Mouse (Mus musculus): ENCODE measurements around the gene Tbx19. TPM values are rescaled to one million over a fixed set of nuclear protein-coding genes. Genes with fewer than 3 reads are reported as not detected.

The Tbx19 gene
- polyA plus RNA-seq, 1 experiment from 2014 or later, result 0.53 TPM

GRCm38 (mm10) chr1:165133858-165134257, 26.7 kb downstream of the Tbx19 start:
- 51% methylated on average over 2 of the region's 2 CpGs for WGBS
- Histone ChIP-seq H3K4me3 (ENCODE audit: low read length) (no peak overlapping the region), H3K4me1 (ENCODE audit: control insufficient read depth, insufficient read depth, low read length) (peaks cover 3% of the 10 kb centered on the region; the same call in 1 of the 2 replicates), H3K27ac (ENCODE audit: low read length) (no peak overlapping the region), H3K9ac (ENCODE audit: low read length) (no peak overlapping the region), H3K9me3 (replicated peaks; ENCODE audit: control insufficient read depth, low read length) (no peaks in the 10 kb centered on the region), H3K27me3 (ENCODE audit: control insufficient read depth, insufficient read depth, low read length) (no peaks in the 10 kb centered on the region), H3K36me3 (ENCODE audit: control insufficient read depth, insufficient read depth) (no peaks in the 10 kb centered on the region), H3K4me2 (ENCODE audit: low read depth, low read length) (no peak overlapping the region)
- no peak for ATAC-seq (replicated peaks; ENCODE audit: extremely low read depth, insufficient read depth, low FRiP score)

- H3K4me2 ChIP-seq (ENCODE audit: low read depth, low read length), result no peak overlapping the region
- no peak for ATAC-seq (replicated peaks; ENCODE audit: extremely low read depth, insufficient read depth, low FRiP score)
- no peaks in the 10 kb centered on the region for H3K27me3 ChIP-seq (ENCODE audit: control insufficient read depth, insufficient read depth, low read length)
- H3K27ac ChIP-seq (ENCODE audit: low read length), result no peak overlapping the region
- H3K9me3 ChIP-seq (replicated peaks; ENCODE audit: control insufficient read depth, low read length), result no peaks in the 10 kb centered on the region
- peaks cover 3% of the 10 kb centered on the region; the same call in 1 of the 2 replicates for H3K4me1 ChIP-seq (ENCODE audit: control insufficient read depth, insufficient read depth, low read length)
- WGBS, result 67% methylated on average over 5 of the region's 5 CpGs
- no peak overlapping the region for H3K4me3 ChIP-seq (ENCODE audit: low read length)
- no peak overlapping the region for H3K9ac ChIP-seq (ENCODE audit: low read length)
- no peaks in the 10 kb centered on the region for H3K36me3 ChIP-seq (ENCODE audit: control insufficient read depth, insufficient read depth)
These were observed 27.3 kb downstream of the Tbx19 start for GRCm38 (mm10) chr1:165133279-165133678.

- ATAC-seq (replicated peaks; ENCODE audit: extremely low read depth, insufficient read depth, low FRiP score), result no peak
- H3K4me2 ChIP-seq (ENCODE audit: low read depth, low read length), result no peak overlapping the region
- no peak overlapping the region for H3K4me3 ChIP-seq (ENCODE audit: low read length)
- no peaks in the 10 kb centered on the region for H3K9me3 ChIP-seq (replicated peaks; ENCODE audit: control insufficient read depth, low read length)
- H3K27me3 ChIP-seq (ENCODE audit: control insufficient read depth, insufficient read depth, low read length), result no peaks in the 10 kb centered on the region
- no peaks in the 10 kb centered on the region for H3K36me3 ChIP-seq (ENCODE audit: control insufficient read depth, insufficient read depth)
- 69% methylated on average over 14 of the region's 14 CpGs for WGBS
- H3K4me1 ChIP-seq (ENCODE audit: control insufficient read depth, insufficient read depth, low read length), result peaks cover 3% of the 10 kb centered on the region; the same call in 1 of the 2 replicates
- H3K9ac ChIP-seq (ENCODE audit: low read length), result no peak overlapping the region
- H3K27ac ChIP-seq (ENCODE audit: low read length), result no peak overlapping the region
These were observed 28.2 kb downstream of the Tbx19 start for GRCm38 (mm10) chr1:165132187-165132877.

GRCm38 (mm10) chr1:165129573-165129972, 31.0 kb downstream of the Tbx19 start:
- Histone ChIP-seq H3K4me1 (ENCODE audit: control insufficient read depth, insufficient read depth, low read length) (peaks cover 3% of the 10 kb centered on the region; the same call in 1 of the 2 replicates), H3K36me3 (ENCODE audit: control insufficient read depth, insufficient read depth) (no peaks in the 10 kb centered on the region), H3K27ac (ENCODE audit: low read length) (no peak overlapping the region), H3K4me2 (ENCODE audit: low read depth, low read length) (no peak overlapping the region), H3K9ac (ENCODE audit: low read length) (no peak overlapping the region), H3K9me3 (replicated peaks; ENCODE audit: control insufficient read depth, low read length) (no peaks in the 10 kb centered on the region), H3K4me3 (ENCODE audit: low read length) (no peak overlapping the region), H3K27me3 (ENCODE audit: control insufficient read depth, insufficient read depth, low read length) (no peaks in the 10 kb centered on the region)
- WGBS, result 64% methylated on average over 5 of the region's 5 CpGs
- no peak for ATAC-seq (replicated peaks; ENCODE audit: extremely low read depth, insufficient read depth, low FRiP score)

DNA sequence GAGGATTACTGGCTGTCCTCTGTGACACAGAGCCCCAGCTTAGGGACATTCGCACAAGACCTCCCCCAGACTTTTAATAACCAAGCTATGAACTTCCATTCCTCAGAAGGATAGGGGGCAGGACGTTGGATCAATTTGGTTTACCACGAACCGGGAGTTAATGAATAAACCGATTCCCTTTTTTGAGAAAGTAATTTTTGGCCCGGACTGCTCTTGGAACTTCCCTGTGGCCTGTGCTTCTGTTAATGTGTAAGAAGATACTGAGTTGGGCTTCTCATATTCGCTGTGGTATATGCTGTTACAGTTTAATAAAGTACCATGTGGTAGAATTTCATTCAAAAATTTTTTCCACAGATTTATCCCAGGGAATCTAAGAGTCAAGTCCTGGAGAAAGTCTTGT, 39.5 kb downstream of the Tbx19 start:
- ATAC-seq (replicated peaks; ENCODE audit: extremely low read depth, insufficient read depth, low FRiP score), result no peak
- H3K4me3 ChIP-seq (ENCODE audit: low read length), result no peak overlapping the region
- 82% methylated on average over 7 of the region's 7 CpGs for WGBS
- H3K4me2 ChIP-seq (ENCODE audit: low read depth, low read length), result no peak overlapping the region
- H3K9me3 ChIP-seq (replicated peaks; ENCODE audit: control insufficient read depth, low read length), result 0 out of 2 replicates have a peak, but pooled peaks cover 4% of the 10 kb centered on the region
- no peaks in the 10 kb centered on the region for H3K36me3 ChIP-seq (ENCODE audit: control insufficient read depth, insufficient read depth)
- no peak overlapping the region for H3K9ac ChIP-seq (ENCODE audit: low read length)
- no peak overlapping the region for H3K27ac ChIP-seq (ENCODE audit: low read length)
- peaks cover 11% of the 10 kb centered on the region for H3K4me1 ChIP-seq (ENCODE audit: control insufficient read depth, insufficient read depth, low read length)
- H3K27me3 ChIP-seq (ENCODE audit: control insufficient read depth, insufficient read depth, low read length), result no peaks in the 10 kb centered on the region

- H3K4me2 ChIP-seq (ENCODE audit: low read depth, low read length), result no peak overlapping the region
These were observed 40.1 kb downstream of the Tbx19 start for GRCm38 (mm10) chr1:165120349-165120898.

DNA sequence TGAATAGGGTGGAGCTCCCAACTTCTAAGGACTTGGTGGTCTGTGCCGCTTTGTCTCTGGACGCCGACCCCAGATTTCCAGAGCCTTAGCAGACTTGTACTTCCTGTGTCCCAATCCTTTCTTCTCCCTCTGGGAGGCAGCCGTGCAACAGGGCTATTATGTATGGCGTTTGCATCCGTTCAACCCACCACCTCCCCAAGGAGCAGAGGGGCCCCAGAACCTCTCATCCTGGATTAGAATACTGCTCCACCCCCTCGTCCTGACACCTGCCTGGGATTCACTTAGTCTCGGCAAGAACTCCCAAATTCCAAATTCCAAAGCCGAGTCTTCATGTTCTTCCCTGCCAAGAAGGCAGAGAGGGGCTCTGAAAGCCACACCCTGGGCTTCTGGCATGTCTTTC, 40.8 kb downstream of the Tbx19 start:
- no peaks in the 10 kb centered on the region for H3K27me3 ChIP-seq (ENCODE audit: control insufficient read depth, insufficient read depth, low read length)
- H3K4me2 ChIP-seq (ENCODE audit: low read depth, low read length), result peak overlapping the region; percentile 46
- H3K9me3 ChIP-seq (replicated peaks; ENCODE audit: control insufficient read depth, low read length), result 0 out of 2 replicates have a peak, but pooled peaks cover 4% of the 10 kb centered on the region
- H3K27ac ChIP-seq (ENCODE audit: low read length), result peak overlapping the region; percentile 58
- H3K9ac ChIP-seq (ENCODE audit: low read length), result peak overlapping the region; percentile 6
- no peaks in the 10 kb centered on the region for H3K36me3 ChIP-seq (ENCODE audit: control insufficient read depth, insufficient read depth)
- ATAC-seq (replicated peaks; ENCODE audit: extremely low read depth, insufficient read depth, low FRiP score), result no peak
- peaks cover 21% of the 10 kb centered on the region for H3K4me1 ChIP-seq (ENCODE audit: control insufficient read depth, insufficient read depth, low read length)
- 18% methylated on average over 9 of the region's 9 CpGs for WGBS
- H3K4me3 ChIP-seq (ENCODE audit: low read length), result 0 out of 2 replicates have a peak overlapping the region, but pooled peaks have one; percentile 1

More at GRCm38 (mm10) chr1:165120349-165120898, 40.1 kb downstream of the Tbx19 start:
- Histone ChIP-seq H3K4me3 (ENCODE audit: low read length) (no peak overlapping the region), H3K4me1 (ENCODE audit: control insufficient read depth, insufficient read depth, low read length) (peaks cover 16% of the 10 kb centered on the region), H3K9me3 (replicated peaks; ENCODE audit: control insufficient read depth, low read length) (0 out of 2 replicates have a peak, but pooled peaks cover 4% of the 10 kb centered on the region), H3K27ac (ENCODE audit: low read length) (no peak overlapping the region), H3K36me3 (ENCODE audit: control insufficient read depth, insufficient read depth) (no peaks in the 10 kb centered on the region), H3K9ac (ENCODE audit: low read length) (no peak overlapping the region), H3K27me3 (ENCODE audit: control insufficient read depth, insufficient read depth, low read length) (no peaks in the 10 kb centered on the region)
- 0 out of 2 replicates have a peak, but pooled peaks have one; percentile 54 for ATAC-seq (replicated peaks; ENCODE audit: extremely low read depth, insufficient read depth, low FRiP score)
- WGBS, result 20% methylated on average over 21 of the region's 21 CpGs

GRCm38 (mm10) chr1:165119011-165119726, 41.4 kb downstream of the Tbx19 start:
- H3K27ac ChIP-seq (ENCODE audit: low read length), result peak overlapping the region; percentile 58
- WGBS, result 75% methylated on average over 15 of the region's 15 CpGs
- H3K36me3 ChIP-seq (ENCODE audit: control insufficient read depth, insufficient read depth), result no peaks in the 10 kb centered on the region
- H3K4me2 ChIP-seq (ENCODE audit: low read depth, low read length), result peak overlapping the region; percentile 46; the same call in 1 of the 2 replicates
- no peaks in the 10 kb centered on the region for H3K27me3 ChIP-seq (ENCODE audit: control insufficient read depth, insufficient read depth, low read length)
- H3K4me3 ChIP-seq (ENCODE audit: low read length), result no peak overlapping the region
- no peak overlapping the region for H3K9ac ChIP-seq (ENCODE audit: low read length)
- 0 out of 2 replicates have a peak, but pooled peaks cover 4% of the 10 kb centered on the region for H3K9me3 ChIP-seq (replicated peaks; ENCODE audit: control insufficient read depth, low read length)
- H3K4me1 ChIP-seq (ENCODE audit: control insufficient read depth, insufficient read depth, low read length), result peaks cover 26% of the 10 kb centered on the region
- ATAC-seq (replicated peaks; ENCODE audit: extremely low read depth, insufficient read depth, low FRiP score), result no peak
